Mouse (Mus musculus) liver, adult 2 months (tissue): Measurements from ENCODE around the gene Surf4. TPM values are rescaled to one million over a fixed set of nuclear protein-coding genes. Genes with fewer than 3 reads are reported as not detected.
"Not testable (repeated sequence)": the region's sequence is repeated elsewhere in the genome, so short reads cannot be mapped to it uniquely, and the experiment has no call there.

Experiments used
- DNase-seq: peaks from one replicate; pipeline ENCODE4 v3.0.0-alpha.2; 2011; ENCODE audit warnings: low read depth, low spot score; ENCODE audit errors: extremely low read depth
- H3K27ac ChIP-seq: fragments of 200-500 bp; replicated peaks from 2 replicates; pipeline ENCODE4 v1.5.1; 2012; ENCODE audit warnings: low read depth, mild to moderate bottlenecking, control low read depth, inconsistent platforms, low read length; ENCODE audit not compliant: insufficient read depth
- H3K27me3 ChIP-seq: fragments of 200-500 bp; 2 replicates; pipeline ENCODE4 v1.6.1; 2012; ENCODE audit warnings: mild to moderate bottlenecking, moderate library complexity, low read length, inconsistent platforms; ENCODE audit not compliant: control insufficient read depth, insufficient read depth
- H3K36me3 ChIP-seq: fragments of 200-500 bp; 2 replicates; pipeline ENCODE4 v1.6.1; 2012; ENCODE audit warnings: low read length, inconsistent platforms; ENCODE audit not compliant: control insufficient read depth, insufficient read depth
- H3K4me1 ChIP-seq: fragments of 200-500 bp; 2 replicates; pipeline ENCODE4 v1.6.1; 2011; ENCODE audit warnings: low read length; ENCODE audit not compliant: control insufficient read depth, insufficient read depth
- H3K4me3 ChIP-seq: fragments of 200-500 bp; 2 replicates; pipeline ENCODE4 v1.5.1; 2011; ENCODE audit warnings: low read depth, mild to moderate bottlenecking, control low read depth, low read length, moderate library complexity; ENCODE audit not compliant: insufficient read depth
- H3K79me2 ChIP-seq: fragments of 200-500 bp; 2 replicates; pipeline ENCODE4 v1.6.1; 2012; ENCODE audit warnings: inconsistent platforms, mild to moderate bottlenecking, low read length, moderate library complexity; ENCODE audit not compliant: control insufficient read depth, insufficient read depth
- H3K9ac ChIP-seq: fragments of 200-500 bp; 2 replicates; pipeline ENCODE4 v1.6.1; 2012; ENCODE audit warnings: low read depth, mild to moderate bottlenecking, control low read depth, inconsistent platforms, low read length
- CTCF ChIP-seq: fragments of 200-500 bp; IDR thresholded peaks from 2 replicates; pipeline ENCODE4 v1.5.1; 2011; ENCODE audit warnings: low read depth, low read length, control low read depth
- POLR2A ChIP-seq: fragments of 200-500 bp; IDR thresholded peaks from 2 replicates; pipeline ENCODE4 v1.6.1; 2011; ENCODE audit warnings: low read length, control low read depth; ENCODE audit not compliant: insufficient read depth; ENCODE audit errors: extremely low read depth
- WGBS: fragments of 180-500 bp; shearing (Covaris S2); methylation state at CpG from one replicate; pipeline ENCODE4 v1.1.7; 2018; 5-methylcytosine and 5-hydroxymethylcytosine counted together
- polyA plus RNA-seq: library from polyadenylated mRNA; depleted of rRNA; stranded (reverse); fragments of >200 nt; gene quantifications from 2 replicates; pipeline ENCODE4 v1.2.3, GENCODE M21; 2012
- total RNA-seq: library from RNA; depleted of rRNA; stranded (reverse); fragments of >200 nt; gene quantifications from 2 replicates; pipeline ENCODE4 v1.2.3, GENCODE M21; 2014

The Surf4 gene
- total and polyA plus RNA-seq, 2 experiments, result 135 to 322 TPM

- no peak overlapping the region for H3K27ac ChIP-seq
- peaks cover 25% of the 10 kb centered on the region for H3K4me1 ChIP-seq
- H3K4me3 ChIP-seq, result no peak overlapping the region
- H3K36me3 ChIP-seq, result peaks cover 2% of the 10 kb centered on the region; the same call in 1 of the 2 replicates
- WGBS, result 95% methylated on average over 2 of the region's 2 CpGs
- no peak for DNase-seq
- no peaks in the 10 kb centered on the region for H3K27me3 ChIP-seq
- TF ChIP-seq POLR2A (no peak), CTCF (no peak)
- H3K9ac ChIP-seq, result no peak overlapping the region
- peaks cover 13% of the 10 kb centered on the region for H3K79me2 ChIP-seq
Observed at GRCm38 (mm10) chr2:26905936-26906335, 27.8 kb downstream of the Surf4 start.

DNA sequence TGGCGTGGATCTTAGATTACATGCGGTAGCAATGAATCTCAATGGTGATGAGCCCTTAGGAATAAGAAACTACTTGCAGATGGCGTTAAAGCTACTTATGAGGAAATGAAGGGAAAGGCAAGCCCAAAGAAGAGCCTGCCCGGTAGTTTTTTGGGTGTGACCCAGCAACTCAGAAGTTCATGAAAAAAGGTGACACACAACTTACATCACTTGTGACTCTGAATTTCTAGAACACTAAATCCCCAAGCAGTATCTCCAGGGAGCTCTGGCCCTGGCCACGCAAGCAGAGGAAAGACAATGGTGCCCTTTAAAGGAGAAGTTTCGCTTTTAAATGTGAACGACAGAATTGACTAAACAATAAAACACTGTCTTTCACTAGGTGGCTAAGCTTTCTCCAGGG lies 30.4 kb downstream of the Surf4 start:
- Histone ChIP-seq H3K4me3 (peak overlapping the region; percentile 98), H3K27ac (peak overlapping the region; percentile 46), H3K79me2 (peaks cover under 1% of the 10 kb centered on the region; the same call in 1 of the 2 replicates), H3K36me3 (peaks cover 17% of the 10 kb centered on the region), H3K9ac (peak overlapping the region; percentile 74), H3K27me3 (no peaks in the 10 kb centered on the region), H3K4me1 (peaks cover 14% of the 10 kb centered on the region)
- TF ChIP-seq POLR2A (no peak), CTCF (no peak)
- WGBS, result 12% methylated on average over 7 of the region's 7 CpGs
- no peak for DNase-seq

GRCm38 (mm10) chr2:26902467-26903220 lies 31.1 kb downstream of the Surf4 start, which contains the start of gene Surf6:
Surf6 (minus strand) TSS chr2:26902879.
- Histone ChIP-seq H3K36me3 (peaks cover 22% of the 10 kb centered on the region), H3K79me2 (no peaks in the 10 kb centered on the region; the same call in 1 of the 2 replicates), H3K27me3 (no peaks in the 10 kb centered on the region), H3K9ac (peak within 1 kb of the TSS; percentile 92), H3K4me3 (peak within 1 kb of the TSS; percentile 98), H3K27ac (peak within 1 kb of the TSS; percentile 67), H3K4me1 (peaks cover 14% of the 10 kb centered on the region)
- peak; percentile 96 for DNase-seq
- TF ChIP-seq CTCF, result no peak
- TF ChIP-seq POLR2A, result 0 out of 2 replicates have a peak, but pooled peaks have one; percentile 31
- under 1% methylated on average over 41 of the region's 41 CpGs for WGBS

GRCm38 (mm10) chr2:26901834-26902400 lies 31.8 kb downstream of the Surf4 start:
- Histone ChIP-seq H3K79me2 (no peaks in the 10 kb centered on the region; the same call in 1 of the 2 replicates), H3K36me3 (peaks cover 28% of the 10 kb centered on the region), H3K27ac (no peak overlapping the region), H3K9ac (peak overlapping the region; percentile 92), H3K27me3 (no peaks in the 10 kb centered on the region), H3K4me3 (peak overlapping the region; percentile 98; the same call in 1 of the 2 replicates), H3K4me1 (peaks cover 14% of the 10 kb centered on the region)
- WGBS, result 4% methylated on average over 7 of the region's 7 CpGs
- DNase-seq, result no peak
- TF ChIP-seq CTCF, result no peak
- no peak for TF ChIP-seq POLR2A

GRCm38 (mm10) chr2:26900731-26901130 lies 33.0 kb downstream of the Surf4 start:
- no peak overlapping the region for H3K9ac ChIP-seq
- 24% methylated on average over 1 of the region's 1 CpGs for WGBS
- DNase-seq, result no peak
- no peaks in the 10 kb centered on the region for H3K27me3 ChIP-seq
- no peak overlapping the region for H3K4me3 ChIP-seq
- H3K4me1 ChIP-seq, result peaks cover 14% of the 10 kb centered on the region
- peaks cover 32% of the 10 kb centered on the region for H3K36me3 ChIP-seq
- H3K27ac ChIP-seq, result no peak overlapping the region
- TF ChIP-seq CTCF (no peak), POLR2A (no peak)
- H3K79me2 ChIP-seq, result no peaks in the 10 kb centered on the region; the same call in 1 of the 2 replicates

GRCm38 (mm10) chr2:26895898-26896297 lies 37.8 kb downstream of the Surf4 start:
- Histone ChIP-seq H3K4me1 (no peaks in the 10 kb centered on the region), H3K27ac (no peak overlapping the region), H3K79me2 (no peaks in the 10 kb centered on the region), H3K27me3 (no peaks in the 10 kb centered on the region), H3K36me3 (peaks cover 52% of the 10 kb centered on the region), H3K9ac (no peak overlapping the region), H3K4me3 (no peak overlapping the region)
- 88% methylated on average over 4 of the region's 4 CpGs for WGBS
- DNase-seq, result no peak
- no peak for TF ChIP-seq CTCF
- TF ChIP-seq POLR2A, result no peak

DNA sequence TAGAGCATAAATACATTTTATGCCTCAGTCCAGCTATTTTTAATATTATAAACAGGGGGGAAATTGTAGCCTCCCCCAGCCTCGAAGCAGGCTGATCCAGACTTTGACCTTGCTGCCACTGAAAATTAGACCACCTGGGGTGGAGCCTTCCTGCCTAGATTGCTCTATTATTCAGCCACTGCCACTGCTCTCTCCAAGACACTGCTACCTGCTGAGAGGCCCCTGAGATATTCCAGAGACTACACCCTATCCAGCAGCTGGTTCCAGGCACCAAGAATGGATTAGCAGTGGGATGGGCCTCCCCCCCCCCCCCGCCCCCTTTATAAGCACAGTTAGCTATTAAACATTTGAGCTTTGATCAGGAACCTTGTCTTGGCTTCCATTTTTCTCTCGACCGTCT lies 47.6 kb downstream of the Surf4 start:
- H3K27me3 ChIP-seq, H3K79me2 ChIP-seq, H3K4me3 ChIP-seq, H3K4me1 ChIP-seq, H3K27ac ChIP-seq, DNase-seq, H3K9ac ChIP-seq: not testable (repeated sequence)
- H3K36me3 ChIP-seq, result peaks cover 12% of the 10 kb centered on the region
- 84% methylated on average over 4 of the region's 4 CpGs for WGBS

DNA sequence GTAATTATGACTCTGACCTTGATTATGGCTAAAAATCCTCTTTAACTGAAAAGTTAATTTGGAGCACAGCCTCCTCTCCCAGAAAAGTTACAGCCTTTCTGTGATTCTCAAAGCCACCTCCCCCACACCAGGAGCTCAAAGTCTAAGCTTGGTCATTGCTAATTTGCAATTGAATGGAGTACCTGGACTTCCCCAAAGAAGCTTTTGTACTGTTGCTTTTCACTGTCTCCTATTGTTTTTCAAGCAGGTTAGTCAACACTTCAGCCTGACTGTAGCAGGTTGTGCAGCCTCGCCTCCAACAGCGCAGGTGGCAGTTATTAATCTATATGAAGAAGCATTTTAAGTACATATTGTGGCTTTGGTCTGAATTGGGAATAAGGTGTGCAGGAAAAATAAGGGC lies 48.2 kb downstream of the Surf4 start:
- H3K27ac ChIP-seq, H3K4me1 ChIP-seq, DNase-seq, H3K9ac ChIP-seq, H3K36me3 ChIP-seq, H3K4me3 ChIP-seq, H3K79me2 ChIP-seq, H3K27me3 ChIP-seq: not testable (repeated sequence)
- 96% methylated on average over 2 of the region's 2 CpGs for WGBS
